Mouse (Mus musculus) hindbrain, embryonic 13.5 days (tissue): Measurements from ENCODE around the gene Gm20388. TPM values are rescaled to one million over a fixed set of nuclear protein-coding genes. Genes with fewer than 3 reads are reported as not detected.
"Not testable (repeated sequence)": the region's sequence is repeated elsewhere in the genome, so short reads cannot be mapped to it uniquely, and the experiment has no call there.

ENCODE experiments used
- ATAC-seq: fragments of 200-750 bp; cut with Nextera tagmentation; 2 replicates; pipeline ENCODE4 v1.8.0; 2017; ENCODE audit warnings: moderate TSS enrichment; ENCODE audit not compliant: low FRiP score
- H3K27ac ChIP-seq: fragments of 300-500 bp; sonication (generic); 2 replicates; pipeline ENCODE4 v1.5.1; 2015; ENCODE audit warnings: inconsistent platforms, mild to moderate bottlenecking, moderate library complexity
- H3K27me3 ChIP-seq: fragments of 300-500 bp; sonication (generic); 2 replicates; pipeline ENCODE4 v1.6.1; 2015; ENCODE audit warnings: mild to moderate bottlenecking, inconsistent platforms
- H3K36me3 ChIP-seq: fragments of 300-500 bp; sonication (generic); 2 replicates; pipeline ENCODE4 v1.6.1; 2015; ENCODE audit warnings: mild to moderate bottlenecking, inconsistent platforms
- H3K4me1 ChIP-seq: fragments of 300-500 bp; sonication (generic); replicated peaks from 2 replicates; pipeline ENCODE4 v1.6.1; 2015; ENCODE audit warnings: inconsistent platforms
- H3K4me2 ChIP-seq: fragments of 300-500 bp; sonication (generic); 2 replicates; pipeline ENCODE4 v1.6.1; 2015; ENCODE audit warnings: inconsistent platforms, mild to moderate bottlenecking, moderate library complexity
- H3K4me3 ChIP-seq: fragments of 300-500 bp; sonication (generic); 2 replicates; pipeline ENCODE4 v1.5.1; 2015; ENCODE audit warnings: mild to moderate bottlenecking, inconsistent platforms
- H3K9ac ChIP-seq: fragments of 300-500 bp; sonication (generic); 2 replicates; pipeline ENCODE4 v1.6.1; 2015; ENCODE audit warnings: mild to moderate bottlenecking, inconsistent platforms
- H3K9me3 ChIP-seq: fragments of 300-500 bp; sonication (generic); 2 replicates; pipeline ENCODE4 v1.6.1; 2016; ENCODE audit warnings: inconsistent platforms
- WGBS: fragments of 180-500 bp; shearing (Covaris S2); methylation state at CpG from one replicate; pipeline ENCODE4 v1.1.7; 2015; 5-methylcytosine and 5-hydroxymethylcytosine counted together
- polyA plus RNA-seq: library from polyadenylated mRNA; unstranded; fragments of >200 nt; fragmentation: Nextera tagmentation; extraction: Ambion mirVana; gene quantifications from 2 replicates; pipeline ENCODE4 v1.2.1, GENCODE M21; 2015

Gm20388 gene
- polyA plus RNA-seq, 1 experiment from 2014 or later, result 1.9 TPM

GRCm38 (mm10) chr8:123245543-123245942, 3334.9 kb downstream of the Gm20388 start:
- H3K4me1 ChIP-seq, result no peaks in the 10 kb centered on the region
- no peaks in the 10 kb centered on the region for H3K9me3 ChIP-seq
- 91% methylated on average over 12 of the region's 12 CpGs for WGBS
- no peak overlapping the region for H3K9ac ChIP-seq
- H3K27me3 ChIP-seq, result no peaks in the 10 kb centered on the region
- H3K36me3 ChIP-seq, result peaks cover 88% of the 10 kb centered on the region
- no peak overlapping the region for H3K4me2 ChIP-seq
- ATAC-seq, result no peak
- no peak overlapping the region for H3K27ac ChIP-seq
- no peak overlapping the region for H3K4me3 ChIP-seq

- H3K4me3 ChIP-seq, result no peak overlapping the region
- H3K27me3 ChIP-seq, result no peaks in the 10 kb centered on the region
- no peak for ATAC-seq
- no peak overlapping the region for H3K4me2 ChIP-seq
- H3K9me3 ChIP-seq, result no peaks in the 10 kb centered on the region
- H3K4me1 ChIP-seq, result peaks cover 6% of the 10 kb centered on the region
- 0 out of 2 replicates have a peak overlapping the region, but pooled peaks have one; percentile 1 for H3K9ac ChIP-seq
- no peak overlapping the region for H3K27ac ChIP-seq
- peaks cover 93% of the 10 kb centered on the region for H3K36me3 ChIP-seq
- 96% methylated on average over 6 of the region's 6 CpGs for WGBS
Measured at GRCm38 (mm10) chr8:123247748-123248147, 3337.1 kb downstream of the Gm20388 start.

- Histone ChIP-seq H3K9ac (no peak overlapping the region), H3K36me3 (peaks cover 85% of the 10 kb centered on the region), H3K9me3 (no peaks in the 10 kb centered on the region), H3K27ac (no peak overlapping the region), H3K4me3 (no peak overlapping the region), H3K4me2 (no peak overlapping the region), H3K27me3 (no peaks in the 10 kb centered on the region), H3K4me1 (peaks cover 13% of the 10 kb centered on the region)
- no peak for ATAC-seq
- 93% methylated on average over 8 of the region's 8 CpGs for WGBS
Measured at GRCm38 (mm10) chr8:123248596-123248995, 3338.0 kb downstream of the Gm20388 start.

- no peak overlapping the region for H3K4me3 ChIP-seq
- 92% methylated on average over 5 of the region's 5 CpGs for whole genome bisulfite sequencing
- ATAC-seq, result no peak
- no peaks in the 10 kb centered on the region for H3K27me3 ChIP-seq
- H3K9me3 ChIP-seq, result no peaks in the 10 kb centered on the region
- H3K9ac ChIP-seq, result no peak overlapping the region
- H3K4me2 ChIP-seq, result no peak overlapping the region
- no peak overlapping the region for H3K27ac ChIP-seq
- H3K4me1 ChIP-seq, result peaks cover 26% of the 10 kb centered on the region
- H3K36me3 ChIP-seq, result peaks cover 65% of the 10 kb centered on the region
Measured at GRCm38 (mm10) chr8:123250940-123251339, 3340.3 kb downstream of the Gm20388 start.

- Histone ChIP-seq H3K36me3 (peaks cover 65% of the 10 kb centered on the region), H3K9ac (peak overlapping the region; percentile 99), H3K27ac (peak overlapping the region; percentile 94), H3K9me3 (no peaks in the 10 kb centered on the region), H3K4me1 (peaks cover 39% of the 10 kb centered on the region), H3K27me3 (no peaks in the 10 kb centered on the region), H3K4me3 (peak overlapping the region; percentile 97), H3K4me2 (peak overlapping the region; percentile 99)
- WGBS, result 70% methylated on average over 4 of the region's 4 CpGs
- no peak for ATAC-seq
Measured at GRCm38 (mm10) chr8:123252925-123253324, 3342.3 kb downstream of the Gm20388 start.

- Histone ChIP-seq H3K36me3 (peaks cover 65% of the 10 kb centered on the region), H3K4me3 (peak overlapping the region; percentile 97), H3K9ac (peak overlapping the region; percentile 99), H3K9me3 (no peaks in the 10 kb centered on the region), H3K27me3 (no peaks in the 10 kb centered on the region), H3K4me2 (peak overlapping the region; percentile 99), H3K4me1 (peaks cover 39% of the 10 kb centered on the region), H3K27ac (peak overlapping the region; percentile 94)
- under 1% methylated on average over 39 of the region's 40 CpGs for WGBS
- ATAC-seq, result peak; percentile 47
Measured at GRCm38 (mm10) chr8:123253451-123254098, 3342.9 kb downstream of the Gm20388 start.

GRCm38 (mm10) chr8:123254099-123254885, 3343.7 kb downstream of the Gm20388 start, which contains the start of the genes Zfp276 and Vps9d1:
Gene Zfp276, plus strand, starts transcription at chr8:123254195.
Gene Vps9d1, minus strand, starts transcription at chr8:123254348.
- Histone ChIP-seq H3K4me1 (peaks cover 39% of the 10 kb centered on the region), H3K27me3 (no peaks in the 10 kb centered on the region), H3K36me3 (peaks cover 65% of the 10 kb centered on the region), H3K4me3 (peak within 1 kb of the TSS; percentile 97), H3K27ac (peak within 1 kb of the TSS; percentile 94), H3K9me3 (no peaks in the 10 kb centered on the region), H3K4me2 (peak within 1 kb of the TSS; percentile 99), H3K9ac (peak within 1 kb of the TSS; percentile 99)
- peak; percentile 96 for ATAC-seq
- under 1% methylated on average over 83 of the region's 99 CpGs for WGBS

GRCm38 (mm10) chr8:123255170-123255569, 3344.5 kb downstream of the Gm20388 start:
- WGBS, result 72% methylated on average over 6 of the region's 6 CpGs
- no peak for ATAC-seq
- H3K27ac ChIP-seq, result no peak overlapping the region

GRCm38 (mm10) chr8:123257114-123257513, 3346.5 kb downstream of the Gm20388 start:
- H3K27ac ChIP-seq, result no peak overlapping the region
- H3K4me1 ChIP-seq, result peaks cover 39% of the 10 kb centered on the region
- no peak overlapping the region for H3K4me3 ChIP-seq
- no peaks in the 10 kb centered on the region for H3K9me3 ChIP-seq
- 64% methylated on average over 3 of the region's 3 CpGs for WGBS
- peaks cover 61% of the 10 kb centered on the region for H3K36me3 ChIP-seq
- H3K9ac ChIP-seq, result no peak overlapping the region; the same call in 1 of the 2 replicates
- H3K4me2 ChIP-seq, result no peak overlapping the region
- no peaks in the 10 kb centered on the region for H3K27me3 ChIP-seq
- no peak for ATAC-seq

More at GRCm38 (mm10) chr8:123255170-123255569, 3344.5 kb downstream of the Gm20388 start:
- Histone ChIP-seq H3K9ac (peak overlapping the region; percentile 99), H3K4me2 (peak overlapping the region; percentile 99), H3K4me1 (peaks cover 39% of the 10 kb centered on the region), H3K9me3 (no peaks in the 10 kb centered on the region), H3K36me3 (peaks cover 66% of the 10 kb centered on the region), H3K27me3 (no peaks in the 10 kb centered on the region), H3K4me3 (peak overlapping the region; percentile 97)

GRCm38 (mm10) chr8:123257593-123257992, 3347.0 kb downstream of the Gm20388 start:
- Histone ChIP-seq H3K36me3 (peaks cover 63% of the 10 kb centered on the region), H3K4me1 (peaks cover 35% of the 10 kb centered on the region)
- H3K4me3 ChIP-seq, H3K27ac ChIP-seq, ATAC-seq, H3K4me2 ChIP-seq, H3K9me3 ChIP-seq, H3K27me3 ChIP-seq, H3K9ac ChIP-seq: not testable (repeated sequence)
- 94% methylated on average over 7 of the region's 8 CpGs for WGBS

- Histone ChIP-seq H3K27ac (no peak overlapping the region), H3K4me1 (no peaks in the 10 kb centered on the region), H3K4me3 (no peak overlapping the region), H3K9me3 (no peaks in the 10 kb centered on the region), H3K36me3 (peaks cover 79% of the 10 kb centered on the region), H3K27me3 (no peaks in the 10 kb centered on the region), H3K4me2 (no peak overlapping the region), H3K9ac (no peak overlapping the region)
- WGBS, result 74% methylated on average over 14 of the region's 14 CpGs
- no peak for ATAC-seq
Measured at GRCm38 (mm10) chr8:123267926-123268656, 3357.4 kb downstream of the Gm20388 start.

GRCm38 (mm10) chr8:123271147-123271546, 3360.5 kb downstream of the Gm20388 start:
- 88% methylated on average over 10 of the region's 10 CpGs for WGBS
- H3K27me3 ChIP-seq, result no peaks in the 10 kb centered on the region
- H3K9ac ChIP-seq, result 0 out of 2 replicates have a peak overlapping the region, but pooled peaks have one; percentile 8
- no peaks in the 10 kb centered on the region for H3K9me3 ChIP-seq
- no peak overlapping the region for H3K4me2 ChIP-seq
- ATAC-seq, result no peak
- no peak overlapping the region for H3K27ac ChIP-seq
- no peaks in the 10 kb centered on the region for H3K4me1 ChIP-seq
- H3K4me3 ChIP-seq, result no peak overlapping the region
- peaks cover 50% of the 10 kb centered on the region for H3K36me3 ChIP-seq
